Mouse (Mus musculus) stomach, embryonic 16.5 days (tissue): ENCODE results near the gene Ppm1d. TPM values are rescaled to one million over a fixed set of nuclear protein-coding genes. Genes with fewer than 3 reads are reported as not detected.
A peak's percentile ranks its signal among the peaks of the same experiment; 100 is the strongest.

Experiments
- ATAC-seq: fragments of 200-750 bp; cut with Nextera tagmentation; 2 replicates; pipeline ENCODE4 v1.8.0; 2017; ENCODE audit warnings: moderate number of reproducible peaks, moderate TSS enrichment; ENCODE audit not compliant: insufficient read depth, low FRiP score
- H3K27ac ChIP-seq: fragments of 300-500 bp; sonication (generic); 2 replicates; pipeline ENCODE4 v1.5.1; 2014; ENCODE audit warnings: low read length
- H3K27me3 ChIP-seq: fragments of 300-500 bp; sonication (generic); 2 replicates; pipeline ENCODE4 v1.6.1; 2014; ENCODE audit warnings: low read length, control low read depth, mixed read lengths; ENCODE audit not compliant: control insufficient read depth, insufficient read depth
- H3K36me3 ChIP-seq: fragments of 300-500 bp; sonication (generic); 2 replicates; pipeline ENCODE4 v1.6.1; 2014; ENCODE audit warnings: low read length; ENCODE audit not compliant: control insufficient read depth, insufficient read depth
- H3K4me1 ChIP-seq: fragments of 300-500 bp; sonication (generic); 2 replicates; pipeline ENCODE4 v1.6.1; 2014; ENCODE audit warnings: low read length, control low read depth, mixed read lengths; ENCODE audit not compliant: control insufficient read depth, insufficient read depth
- H3K4me2 ChIP-seq: fragments of 300-500 bp; sonication (generic); 2 replicates; pipeline ENCODE4 v1.6.1; 2014; ENCODE audit warnings: low read depth, low read length, mixed read lengths
- H3K4me3 ChIP-seq: fragments of 300-500 bp; sonication (generic); replicated peaks from 2 replicates; pipeline ENCODE4 v1.5.1; 2014; ENCODE audit warnings: mild to moderate bottlenecking, low read length
- H3K9ac ChIP-seq: fragments of 300-500 bp; sonication (generic); 2 replicates; pipeline ENCODE4 v1.6.1; 2014; ENCODE audit warnings: low read length
- H3K9me3 ChIP-seq: fragments of 300-500 bp; sonication (generic); replicated peaks from 2 replicates; pipeline ENCODE4 v1.6.1; 2016; ENCODE audit warnings: low read length, control low read depth; ENCODE audit not compliant: control insufficient read depth
- WGBS: fragments of 180-500 bp; shearing (Covaris S2); extraction: QIAGEN DNeasy Blood & Tissue Kit; methylation state at CpG from one replicate; pipeline ENCODE4 v1.1.7; 2014; 5-methylcytosine and 5-hydroxymethylcytosine counted together
- polyA plus RNA-seq: library from polyadenylated mRNA; unstranded; fragments of >200 nt; fragmentation: Nextera tagmentation; extraction: Ambion mirVana; gene quantifications from 2 replicates; pipeline ENCODE4 v1.2.1, GENCODE M21; 2015

The Ppm1d gene
- polyA plus RNA-seq, 1 experiment from 2014 or later: 10.3 TPM

DNA sequence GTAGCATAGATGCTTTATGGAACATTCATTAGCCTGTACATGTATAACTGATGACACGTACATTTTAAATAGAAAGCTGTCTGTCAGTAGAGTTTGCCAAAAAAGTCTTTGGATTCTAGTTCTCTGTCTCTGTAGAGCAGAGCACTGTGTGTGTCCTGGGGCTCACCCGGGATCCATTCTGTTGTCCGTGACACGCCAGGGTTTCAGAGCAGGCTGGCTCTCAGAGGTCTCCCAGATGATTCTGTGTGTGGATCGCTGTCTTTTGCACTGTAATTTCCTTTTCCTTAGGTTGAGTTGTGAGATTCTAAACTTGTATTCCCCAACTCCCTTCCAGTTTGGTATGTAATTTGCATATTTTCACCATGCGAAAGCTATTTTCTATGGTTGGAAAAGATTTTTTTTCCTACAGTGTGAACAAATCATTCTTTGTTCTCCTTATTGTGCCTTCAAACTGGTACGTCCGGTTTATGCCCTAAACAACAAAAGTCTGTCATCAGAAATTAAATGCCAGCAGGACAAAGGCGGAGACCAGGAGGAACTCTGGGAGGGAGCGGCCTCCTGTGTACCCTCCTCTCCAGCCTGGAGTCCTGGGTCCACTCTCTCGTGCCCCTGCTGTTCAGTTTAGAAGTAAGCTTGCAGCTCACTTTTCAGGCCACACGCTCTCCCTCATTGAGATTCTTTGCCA lies 81.3 kb downstream of the Ppm1d start:
- H3K9ac ChIP-seq: no peak overlapping the region; the same call in 1 of the 2 replicates
- peak overlapping the region; percentile 14; the same call in 1 of the 2 replicates for H3K4me2 ChIP-seq
- H3K4me3 ChIP-seq: no peak overlapping the region
- ATAC-seq: peak; percentile 56; the same call in 1 of the 2 replicates
- no peaks in the 10 kb centered on the region for H3K9me3 ChIP-seq
- H3K4me1 ChIP-seq: 0 out of 2 replicates have a peak, but pooled peaks cover 6% of the 10 kb centered on the region
- H3K36me3 ChIP-seq: no peaks in the 10 kb centered on the region
- H3K27me3 ChIP-seq: no peaks in the 10 kb centered on the region
- H3K27ac ChIP-seq: peak overlapping the region; percentile 66
- WGBS: 57% methylated on average over 12 of the region's 12 CpGs

DNA sequence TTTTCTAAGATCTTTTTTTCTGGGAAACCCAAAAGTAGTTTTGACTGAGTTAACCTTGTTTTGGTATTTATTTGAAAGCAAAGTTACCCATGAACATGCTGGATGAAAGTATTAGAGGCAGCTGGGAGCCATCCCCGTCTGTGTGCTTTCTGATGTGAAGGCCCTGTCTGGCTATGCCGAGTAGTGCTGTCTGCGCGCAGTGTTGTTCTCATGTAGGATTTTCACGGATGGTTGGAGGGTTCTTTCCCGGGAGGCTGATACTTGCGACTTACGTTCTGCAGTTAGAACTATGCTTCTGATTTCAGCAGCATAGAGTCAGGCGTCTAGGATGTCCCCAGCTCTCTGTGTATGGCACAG lies 81.8 kb downstream of the Ppm1d start:
- 0 out of 2 replicates have a peak, but pooled peaks cover 6% of the 10 kb centered on the region for H3K4me1 ChIP-seq
- no peaks in the 10 kb centered on the region for H3K27me3 ChIP-seq
- no peak overlapping the region for H3K4me2 ChIP-seq
- no peak for ATAC-seq
- no peaks in the 10 kb centered on the region for H3K9me3 ChIP-seq
- no peaks in the 10 kb centered on the region for H3K36me3 ChIP-seq
- H3K9ac ChIP-seq: peak overlapping the region; percentile 51
- WGBS: 60% methylated on average over 9 of the region's 9 CpGs
- peak overlapping the region; percentile 66 for H3K27ac ChIP-seq
- no peak overlapping the region for H3K4me3 ChIP-seq

DNA sequence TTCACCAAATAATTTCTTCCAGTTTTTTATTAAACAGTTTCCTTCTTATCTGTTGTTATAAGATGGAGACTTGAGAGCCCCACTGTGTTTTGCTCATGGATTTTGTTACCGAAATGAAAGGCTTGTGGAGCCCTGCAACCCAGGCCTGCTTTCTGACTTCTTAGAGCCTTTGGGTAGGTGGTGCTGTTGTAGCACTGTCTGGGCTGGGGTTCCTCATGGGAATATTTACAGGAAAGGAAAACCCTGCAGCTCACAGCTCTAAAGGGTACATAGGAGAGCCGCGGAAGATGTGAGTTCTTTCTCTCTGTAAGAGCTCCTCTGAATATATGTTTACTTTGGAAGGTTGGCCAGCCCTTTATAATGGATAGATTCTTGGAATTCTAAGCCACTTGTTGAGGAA lies 82.9 kb downstream of the Ppm1d start:
- Histone ChIP-seq H3K36me3 (no peaks in the 10 kb centered on the region), H3K9me3 (no peaks in the 10 kb centered on the region), H3K27me3 (no peaks in the 10 kb centered on the region), H3K4me3 (no peak overlapping the region), H3K4me1 (0 out of 2 replicates have a peak, but pooled peaks cover 6% of the 10 kb centered on the region), H3K4me2 (no peak overlapping the region), H3K27ac (no peak overlapping the region), H3K9ac (no peak overlapping the region)
- WGBS: 41% methylated on average over 3 of the region's 3 CpGs
- ATAC-seq: peak; percentile 44; the same call in 1 of the 2 replicates

GRCm38 (mm10) chr11:85395361-85395760 lies 84.3 kb downstream of the Ppm1d start:
- ATAC-seq: no peak
- WGBS: 75% methylated on average over 7 of the region's 7 CpGs

More at GRCm38 (mm10) chr11:85395361-85395760, 84.3 kb downstream of the Ppm1d start:
- Histone ChIP-seq H3K9ac (no peak overlapping the region), H3K4me1 (0 out of 2 replicates have a peak, but pooled peaks cover 6% of the 10 kb centered on the region), H3K27me3 (no peaks in the 10 kb centered on the region), H3K9me3 (no peaks in the 10 kb centered on the region), H3K4me3 (no peak overlapping the region), H3K36me3 (no peaks in the 10 kb centered on the region), H3K27ac (no peak overlapping the region), H3K4me2 (no peak overlapping the region)

Other genes with a start within 250 kb of the Ppm1d start
- 4.8 and 5.0 TPM in 2 replicates for gene Usp32, start 171.1 kb upstream of the Ppm1d start, polyA plus RNA-seq
- not detected in 2 replicates for gene 1700125H20Rik, start 140.8 kb upstream of the Ppm1d start, polyA plus RNA-seq
- 33.4 and 34.1 TPM in 2 replicates for gene Appbp2, start 76.1 kb upstream of the Ppm1d start, polyA plus RNA-seq
- 21.2 and 22.2 TPM in 2 replicates for gene Bcas3, start 41.9 kb downstream of the Ppm1d start, polyA plus RNA-seq